Mouse (Mus musculus): ENCODE results near the gene Vmn2r71. TPM values are rescaled to one million over a fixed set of nuclear protein-coding genes. Genes with fewer than 3 reads are reported as not detected.

Gene Vmn2r71
- not detected for total RNA-seq (2022)

DNA sequence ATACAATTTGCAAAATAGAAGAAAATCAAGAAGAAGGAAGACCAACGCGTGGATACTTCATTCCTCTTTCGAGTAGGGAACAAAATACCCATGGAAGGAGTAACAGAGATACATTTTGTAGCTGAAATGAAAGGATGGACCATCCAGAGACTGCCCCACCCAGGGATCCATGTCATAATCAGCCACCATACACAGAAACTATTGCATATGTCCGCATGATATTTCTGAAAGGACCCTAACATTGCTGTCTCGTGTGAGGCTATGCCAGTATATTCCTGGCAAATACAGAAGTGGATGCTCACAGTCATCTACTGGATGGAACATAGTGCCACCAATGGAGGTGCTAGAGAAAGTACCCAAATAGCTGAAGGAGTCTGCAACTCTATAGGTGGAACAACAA lies at the start of gene Vmn2r71:
Vmn2r71 (plus strand) TSS at position 301 of the 400 bp plus-strand sequence.
- no peak for DNase-seq (ENCODE audit: low spot score)

DNA sequence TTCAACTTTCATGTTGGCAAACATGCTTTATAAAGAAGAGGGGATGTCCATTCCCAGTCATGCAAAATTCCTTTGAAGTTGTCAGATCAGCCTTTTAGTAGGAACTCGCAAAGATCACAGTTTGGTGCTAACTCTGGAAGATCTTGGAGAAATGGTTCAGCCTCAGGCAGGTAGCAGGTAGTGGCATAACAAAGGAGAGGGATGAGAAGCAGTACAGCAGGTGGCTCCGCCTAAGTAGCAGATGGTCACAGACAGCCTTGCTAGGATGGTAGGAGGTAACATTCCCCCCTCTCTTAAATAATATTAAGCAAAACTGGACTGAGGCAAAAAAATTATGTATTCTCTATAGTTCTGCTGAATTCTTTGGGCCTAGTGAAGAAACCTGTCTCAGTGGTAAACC lies 20.8 kb upstream of the Vmn2r71 start:
- DNase-seq (ENCODE audit: low spot score) = no peak

DNA sequence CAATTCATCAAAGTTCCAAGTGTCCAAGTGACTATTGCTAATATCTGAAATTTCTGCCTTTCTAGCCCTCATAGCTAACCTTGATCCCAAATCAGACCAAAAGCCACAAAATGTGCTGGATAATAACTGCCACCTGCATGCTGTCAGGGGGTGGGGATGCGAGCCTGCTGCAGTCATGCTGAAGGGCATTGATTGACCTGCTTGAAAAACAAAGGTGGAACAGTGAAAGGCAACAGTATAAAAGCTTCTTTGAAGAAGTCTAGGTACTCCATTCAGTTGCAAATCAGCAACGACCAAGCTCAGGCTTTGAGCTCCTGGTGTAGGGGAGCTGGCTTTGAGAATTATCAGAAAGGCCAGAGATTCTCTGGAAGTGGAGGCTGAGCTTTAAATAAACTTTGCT lies 19.8 kb upstream of the Vmn2r71 start:
- no peak for DNase-seq (ENCODE audit: low spot score)

DNA sequence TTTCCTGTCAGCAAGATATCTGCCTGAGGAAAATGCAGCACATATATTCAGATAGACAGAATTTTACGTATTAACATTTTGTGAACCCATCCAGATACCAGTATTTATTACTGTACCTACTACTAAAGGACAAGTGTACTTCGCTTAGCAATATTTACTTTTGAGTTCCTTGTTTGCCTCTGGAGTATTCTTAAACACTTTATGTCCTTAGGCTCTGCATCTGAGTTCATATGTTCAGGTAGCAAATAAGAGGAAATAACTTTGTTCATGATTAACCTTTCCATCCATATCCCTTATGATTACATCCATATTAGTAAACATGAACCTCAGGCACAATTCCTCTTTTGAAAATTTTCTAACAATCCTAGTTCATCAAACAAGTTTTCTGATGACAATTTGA lies 6.2 kb downstream of the Vmn2r71 start, which contains the start of gene Vmn2r70:
Vmn2r70 (minus strand) TSS at position 101 of the 400 bp plus-strand sequence.
- DNase-seq (ENCODE audit: low spot score) = no peak

Other genes starting within 250 kb of the Vmn2r71 start
- gene Vmn2r69, start 147.2 kb upstream of the Vmn2r71 start, total RNA-seq (2022) = not detected
- not detected for gene Vmn2r70, start 6.1 kb downstream of the Vmn2r71 start, total RNA-seq (2022)
- gene Vmn2r72, start 192.0 kb downstream of the Vmn2r71 start, total RNA-seq (2022) = not detected